Mouse (Mus musculus): Measurements from ENCODE around the gene Lin7b. TPM values are rescaled to one million over a fixed set of nuclear protein-coding genes. Genes with fewer than 3 reads are reported as not detected.

Lin7b gene
- total RNA-seq, 2 experiments from 2014 or later: 133 to 165 TPM

Other genes with a start within 250 kb of the Lin7b start
- 100 to 1,000 TPM; 474 to 479 TPM for gene Rps11, start 246.1 kb downstream of the Lin7b start, total RNA-seq (2021)
- gene Rpl13a, start 241.8 kb downstream of the Lin7b start, total RNA-seq (2021): 100 to 1,000 TPM; 712 to 811 TPM
- not detected for gene Gm45713, start 234.4 kb downstream of the Lin7b start, total RNA-seq (2021)
- gene Flt3l, start 234.2 kb downstream of the Lin7b start, total RNA-seq (2021): 1 to 10 TPM; 8.4 to 9.7 TPM
- 10 to 100 TPM; 46.7 to 51.7 TPM for gene Pih1d1, start 216.3 kb downstream of the Lin7b start, total RNA-seq (2021)
- 10 to 100 TPM; 12.7 to 15.1 TPM for gene Aldh16a1, start 216.0 kb downstream of the Lin7b start, total RNA-seq (2021)
- gene Slc17a7, start 206.6 kb downstream of the Lin7b start, total RNA-seq (2021): 1,000 to 10,000 TPM; 1,307 TPM
- under 1 TPM; 0.26 to 0.40 TPM for gene Gfy, start 191.0 kb downstream of the Lin7b start, total RNA-seq (2021)
- not detected for gene Pth2, start 189.6 kb downstream of the Lin7b start, total RNA-seq (2021)
- gene Ccdc155, start 165.7 kb downstream of the Lin7b start, total RNA-seq (2021): 1 to 10 TPM; 4.9 to 9.7 TPM
- 10 to 100 TPM; 33.6 to 38.3 TPM for gene Dkkl1, start 158.4 kb downstream of the Lin7b start, total RNA-seq (2021)
- gene Tead2, start 154.8 kb downstream of the Lin7b start, total RNA-seq (2021): 1 to 10 TPM; 2.1 to 4.3 TPM
- gene Cd37, start 131.5 kb downstream of the Lin7b start, total RNA-seq (2021): 1 to 10 TPM; 4.8 to 5.3 TPM
- 1 to 10 TPM; 1.7 to 1.9 TPM for gene Slc6a16, start 129.5 kb downstream of the Lin7b start, total RNA-seq (2021)
- not detected for gene Slc6a21, start 93.1 kb downstream of the Lin7b start, total RNA-seq (2021)
- 10 to 100 TPM; 19.0 to 26.5 TPM for gene Trpm4, start 36.8 kb downstream of the Lin7b start, total RNA-seq (2021)
- under 1 TPM; 0.19 to 0.30 TPM for gene Hrc, start 35.3 kb downstream of the Lin7b start, total RNA-seq (2021)
- 100 to 1,000 TPM; 154 to 170 TPM for gene Ppfia3, start 3.6 kb downstream of the Lin7b start, total RNA-seq (2021)
- 100 to 1,000 TPM; 372 to 395 TPM for gene Snrnp70, start 25.2 kb upstream of the Lin7b start, total RNA-seq (2021)
- gene Kcna7, start 35.1 kb upstream of the Lin7b start, total RNA-seq (2021): not detected
- under 1 TPM in 1 of 2 experiments, not detected in 1; 0.19 TPM for gene Ntf5, start 43.1 kb upstream of the Lin7b start, total RNA-seq (2021)
- not detected for gene Lhb, start 50.2 kb upstream of the Lin7b start, total RNA-seq (2021)
- gene Gys1, start 64.3 kb upstream of the Lin7b start, total RNA-seq (2021): 10 to 100 TPM; 15.1 to 18.1 TPM
- gene Ruvbl2, start 67.5 kb upstream of the Lin7b start, total RNA-seq (2021): 10 to 100 TPM; 32.4 to 34.5 TPM
- 100 to 1,000 TPM; 218 to 238 TPM for gene Ftl1, start 89.3 kb upstream of the Lin7b start, total RNA-seq (2021)
- gene Bax, start 96.3 kb upstream of the Lin7b start, total RNA-seq (2021): 10 to 100 TPM; 55.2 to 59.3 TPM
- gene Tulp2, start 111.3 kb upstream of the Lin7b start, total RNA-seq (2021): under 1 TPM in 1 of 2 experiments, not detected in 1; 0.21 TPM
- gene Gm45808, start 116.2 kb upstream of the Lin7b start, total RNA-seq (2021): 1 to 10 TPM; 2.5 to 3.8 TPM
- 1 to 10 TPM; 3.9 to 4.7 TPM for gene Dhdh, start 118.2 kb upstream of the Lin7b start, total RNA-seq (2021)
- 100 to 1,000 TPM; 111 to 112 TPM for gene Nucb1, start 139.8 kb upstream of the Lin7b start, total RNA-seq (2021)
- gene Ppp1r15a, start 155.7 kb upstream of the Lin7b start, total RNA-seq (2021): 10 to 100 TPM; 23.1 to 25.9 TPM
- 1 to 10 TPM; 6.1 to 8.2 TPM for gene Plekha4, start 155.7 kb upstream of the Lin7b start, total RNA-seq (2021)
- under 1 TPM; 0.37 to 0.56 TPM for gene Hsd17b14, start 184.3 kb upstream of the Lin7b start, total RNA-seq (2021)
- 10 to 100 TPM; 25.3 to 26.9 TPM for gene Bcat2, start 199.6 kb upstream of the Lin7b start, total RNA-seq (2021)
- gene Fgf21, start 244.9 kb upstream of the Lin7b start, total RNA-seq (2021): not detected
- not detected for gene Fut1, start 246.7 kb upstream of the Lin7b start, total RNA-seq (2021)

Data from left cerebral cortex, adult 18-20 months (tissue).